Mouse (Mus musculus) right cerebral cortex, postnatal 4 days (tissue): ENCODE data around the gene Myh3.

ENCODE experiments used
- DNase-seq: peaks from one replicate; pipeline ENCODE4 v3.0.0-alpha.2; 2022

Gene Myh3

GRCm38 (mm10) chr11:67110168-67110948 lies 32.3 kb downstream of the Myh3 start:
- DNase-seq: peak; percentile 89

- peak; percentile 86 for DNase-seq
These were observed 34.1 kb downstream of the Myh3 start for GRCm38 (mm10) chr11:67112019-67112850.

- DNase-seq: peak; percentile 88
These were observed 34.7 kb downstream of the Myh3 start for GRCm38 (mm10) chr11:67112851-67113202.

GRCm38 (mm10) chr11:67113381-67113780 lies 35.3 kb downstream of the Myh3 start:
- DNase-seq: no peak

DNA sequence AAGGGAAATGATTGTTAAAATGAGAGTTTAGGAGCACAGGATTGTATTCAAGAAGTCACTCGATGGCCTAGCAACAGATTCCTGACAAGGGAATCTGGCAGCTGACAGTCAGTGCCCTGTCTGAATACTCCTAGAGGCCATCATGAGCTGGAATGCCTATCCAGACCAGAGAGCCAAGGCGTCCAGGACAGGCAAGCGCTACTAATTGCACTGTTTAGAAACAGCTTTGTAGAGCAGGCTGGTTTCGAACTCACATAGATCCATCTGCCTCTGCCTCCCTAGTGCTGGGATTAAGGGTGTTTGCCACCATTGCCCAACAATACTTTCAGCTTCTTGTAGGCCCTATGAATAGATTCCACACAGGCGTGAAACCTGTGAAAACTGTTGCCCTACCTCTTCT lies 36.2 kb downstream of the Myh3 start:
- no peak for DNase-seq

DNA sequence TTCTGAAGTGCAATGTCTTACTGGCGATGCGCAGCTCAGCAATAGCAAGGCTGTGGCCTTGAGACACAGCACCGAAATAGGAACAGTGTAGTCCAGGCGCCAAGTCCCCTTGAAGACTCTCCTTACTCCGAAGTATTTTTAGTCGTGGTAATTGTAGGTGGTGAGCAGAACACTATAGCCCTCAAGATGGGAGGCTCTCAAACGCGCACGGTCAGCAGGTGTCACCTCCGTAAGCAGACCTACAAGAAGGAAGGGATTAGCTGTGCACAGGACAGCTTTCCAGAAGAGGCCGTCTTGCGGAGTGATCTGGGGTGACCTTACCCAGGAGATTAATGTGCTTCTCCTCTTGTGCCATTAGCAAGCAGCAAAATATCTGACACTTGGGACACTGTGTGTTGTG lies 36.8 kb downstream of the Myh3 start:
- DNase-seq: no peak

DNA sequence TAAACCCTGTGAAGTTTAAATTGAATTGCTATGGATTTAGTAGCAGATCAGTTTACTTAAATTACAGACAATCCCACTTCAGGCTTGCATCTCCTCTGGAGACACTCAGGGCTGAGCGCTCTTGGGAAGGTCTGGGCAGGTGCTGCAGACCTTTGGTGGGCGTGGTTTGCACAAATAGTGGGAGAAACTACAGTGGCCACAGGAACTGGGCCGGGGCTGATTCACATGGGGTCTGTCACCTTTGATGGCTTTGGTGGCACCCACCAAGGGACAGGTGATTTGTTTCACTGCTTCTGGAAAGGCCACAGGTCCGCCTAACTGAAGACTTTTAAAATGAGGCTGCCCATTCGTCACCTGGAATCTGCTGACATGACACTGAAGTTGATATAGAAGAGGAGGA lies 38.6 kb downstream of the Myh3 start:
- DNase-seq: no peak

DNA sequence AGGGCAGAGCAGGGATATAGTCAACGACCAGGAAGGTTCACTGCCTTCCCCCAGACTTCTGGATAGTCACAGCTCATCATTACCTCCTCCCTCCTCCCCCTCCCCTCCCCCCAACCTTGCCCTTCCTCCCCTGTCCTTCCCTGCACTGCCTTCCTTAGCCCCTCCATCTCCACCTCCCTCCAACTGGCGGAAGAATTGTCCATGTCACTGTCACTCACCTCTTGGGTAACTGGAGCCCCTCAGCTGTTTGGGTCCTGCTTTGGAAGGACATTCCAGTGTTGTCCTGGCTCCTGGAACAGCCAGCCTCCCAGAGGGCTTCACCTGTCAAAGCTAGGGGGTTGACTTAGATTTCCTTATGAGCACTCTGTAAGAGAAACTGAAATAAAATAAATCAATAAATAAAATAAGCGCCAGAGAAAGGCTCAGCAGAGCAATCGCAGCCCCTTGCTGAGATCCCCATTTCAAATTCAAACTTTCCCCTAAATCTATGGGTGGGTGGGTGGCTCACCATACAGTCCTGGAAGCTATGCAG lies 41.5 kb downstream of the Myh3 start:
- no peak for DNase-seq

DNA sequence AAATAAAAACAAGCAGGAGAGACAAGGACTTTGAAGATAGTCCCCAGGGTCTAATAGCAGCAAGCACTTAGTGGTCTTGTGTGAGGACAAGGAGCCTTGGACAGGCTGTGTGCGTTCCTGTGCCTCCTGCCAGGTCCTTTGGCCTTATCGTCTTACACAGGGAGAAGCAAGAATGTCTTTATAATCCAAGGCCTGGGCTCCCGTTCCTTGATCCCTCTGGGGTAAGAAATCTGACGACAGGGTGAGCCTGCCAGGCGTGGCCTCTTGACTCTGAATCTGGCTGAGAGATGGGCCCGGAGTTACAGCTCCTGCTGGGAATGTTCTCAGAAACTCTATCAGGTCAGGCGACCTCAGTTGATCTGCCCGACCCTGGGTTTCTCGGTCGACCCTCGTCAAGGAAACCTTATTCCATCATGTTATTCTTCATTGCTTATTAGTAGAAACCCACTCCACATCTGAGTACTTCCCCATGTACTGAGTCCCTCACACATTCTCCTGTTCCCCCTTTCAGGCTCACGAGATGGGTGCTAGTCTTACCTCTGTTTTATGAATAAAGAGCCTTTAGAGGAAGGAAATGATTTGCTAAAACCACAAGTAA lies 42.7 kb downstream of the Myh3 start:
- no peak for DNase-seq

DNA sequence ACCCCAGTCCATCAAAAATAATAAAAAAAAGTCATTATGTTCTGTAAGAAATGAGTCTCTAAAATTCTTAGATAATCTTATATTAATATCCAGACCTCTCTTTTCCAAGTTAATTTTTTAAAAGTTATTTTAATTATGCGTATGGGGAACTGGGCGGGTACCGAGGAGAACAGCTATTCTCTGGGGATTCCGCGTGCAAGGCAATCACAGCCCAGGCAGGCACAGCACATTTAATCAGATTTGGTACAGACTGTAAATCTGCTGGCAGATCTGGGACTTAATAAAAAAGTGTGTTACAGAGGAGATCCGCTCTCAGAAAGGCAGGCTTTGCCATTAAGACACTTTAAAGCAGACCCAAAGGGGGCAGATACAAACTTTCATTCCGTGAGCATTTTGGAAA lies 46.8 kb downstream of the Myh3 start:
- no peak for DNase-seq

- no peak for DNase-seq
These were observed 47.3 kb downstream of the Myh3 start for GRCm38 (mm10) chr11:67125361-67125760.

GRCm38 (mm10) chr11:67133526-67133925 lies 55.4 kb downstream of the Myh3 start:
- no peak for DNase-seq

- no peak for DNase-seq
These were observed 56.6 kb downstream of the Myh3 start for GRCm38 (mm10) chr11:67134654-67135053.

DNA sequence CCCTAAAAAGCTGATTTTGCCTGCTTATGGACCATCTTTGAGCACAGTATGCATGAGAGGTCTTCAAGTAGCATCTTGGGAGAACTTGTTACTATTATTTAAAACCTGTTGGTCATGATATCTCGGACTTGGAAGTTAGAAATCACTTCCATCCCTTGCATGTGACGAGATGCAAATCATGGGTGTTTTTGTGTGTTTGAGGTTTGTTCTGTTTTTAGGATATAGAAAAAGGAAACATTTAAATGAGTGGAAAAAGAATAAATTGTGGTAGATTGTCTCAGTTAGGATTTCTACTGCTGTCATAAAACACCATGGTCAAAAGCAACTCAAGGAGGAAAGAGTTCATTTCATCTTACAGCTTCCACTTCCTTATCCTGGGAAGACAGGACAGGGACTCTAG lies 57.4 kb downstream of the Myh3 start:
- no peak for DNase-seq

DNA sequence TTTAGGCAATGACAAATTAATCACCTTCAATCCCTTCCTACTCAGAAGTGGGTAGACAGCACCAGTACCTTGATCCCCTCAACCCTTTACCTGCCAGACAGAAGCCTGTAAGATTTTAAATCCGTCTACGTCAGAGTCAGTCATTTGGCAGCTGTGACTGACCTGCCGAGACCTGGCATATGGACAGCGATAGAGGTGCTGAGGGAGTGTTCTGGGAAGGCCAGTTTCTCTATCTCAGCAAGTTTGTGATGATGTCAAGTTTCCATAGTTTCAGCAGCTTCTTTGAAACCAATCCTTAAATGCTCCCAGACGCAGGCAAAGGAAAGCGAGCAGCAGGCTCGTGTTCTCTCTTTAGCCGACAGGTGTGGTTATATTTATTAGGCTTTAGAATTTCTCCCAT lies 61.5 kb downstream of the Myh3 start:
- no peak for DNase-seq

- no peak for DNase-seq
These were observed 62.1 kb downstream of the Myh3 start for GRCm38 (mm10) chr11:67140175-67140574.

- DNase-seq: no peak
These were observed 62.9 kb downstream of the Myh3 start for GRCm38 (mm10) chr11:67141031-67141430.

GRCm38 (mm10) chr11:67142047-67142446 lies 63.9 kb downstream of the Myh3 start:
- no peak for DNase-seq

GRCm38 (mm10) chr11:67143065-67143464 lies 65.0 kb downstream of the Myh3 start:
- DNase-seq: no peak

DNA sequence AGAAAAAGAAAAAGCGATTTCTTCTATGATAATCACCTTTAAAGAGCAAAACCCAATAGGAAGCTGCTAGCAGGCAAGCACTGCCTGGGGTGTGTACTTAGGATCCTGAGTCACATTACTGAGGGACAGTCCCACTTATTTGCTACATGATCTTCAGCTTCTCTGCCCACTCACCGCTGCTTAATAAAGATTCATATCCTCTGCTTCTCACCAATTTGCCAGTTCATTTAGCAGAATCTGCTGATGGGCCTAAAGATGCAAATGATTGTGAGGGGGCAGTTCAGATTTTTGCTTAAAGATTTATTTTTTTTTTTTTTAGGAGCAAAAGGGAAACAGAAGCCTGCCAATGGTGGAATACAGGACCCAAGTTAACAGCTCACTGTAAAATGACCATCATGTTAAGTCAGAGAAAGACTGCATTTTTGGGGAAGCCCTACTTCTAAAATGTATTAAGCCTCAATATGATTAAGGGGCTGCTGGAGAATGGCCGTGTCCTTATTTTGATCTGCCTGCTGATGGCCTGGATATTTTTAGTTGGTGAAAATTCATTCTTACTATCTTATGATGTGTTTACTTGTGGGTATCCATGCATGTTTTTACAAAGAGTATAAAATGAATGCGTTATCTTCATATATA lies 65.9 kb downstream of the Myh3 start:
- DNase-seq: no peak

DNA sequence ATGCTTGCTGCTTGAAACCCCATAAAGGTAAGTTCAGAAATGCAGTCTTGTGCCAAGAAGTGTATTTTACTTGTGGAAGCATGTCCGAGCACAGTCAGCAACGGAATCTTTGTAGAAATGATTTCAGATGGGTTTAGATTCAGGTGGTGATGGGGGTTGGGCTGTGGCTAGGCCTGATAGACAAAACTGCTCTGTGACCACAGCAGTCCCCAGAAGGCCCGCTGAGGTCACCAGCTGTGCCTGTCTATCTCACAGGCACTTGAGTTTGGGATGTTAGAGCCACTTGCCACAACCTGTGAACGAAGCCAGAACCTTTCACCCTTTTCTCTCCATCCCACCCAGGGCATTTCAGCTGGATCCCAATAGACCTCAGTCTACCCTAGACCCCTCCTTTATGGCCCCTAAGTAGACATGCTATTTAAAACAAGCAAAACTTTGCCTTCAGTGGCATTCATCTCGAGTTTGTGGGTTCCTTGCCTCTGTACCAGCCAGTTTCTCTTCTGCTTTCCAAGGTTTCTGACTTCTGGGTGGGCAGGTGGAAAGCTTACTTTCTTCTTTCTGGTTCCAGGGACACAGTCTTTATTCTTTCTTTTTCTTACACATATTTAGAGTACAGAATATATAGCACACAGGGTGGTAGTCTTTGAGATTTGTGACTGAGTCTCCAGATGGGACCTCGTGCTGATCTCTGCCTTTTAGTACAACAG lies 66.6 kb downstream of the Myh3 start:
- DNase-seq: no peak
